Mouse (Mus musculus) urinary bladder, adult 2 months (tissue): ENCODE data around the gene Il4. TPM values are rescaled to one million over a fixed set of nuclear protein-coding genes. Genes with fewer than 3 reads are reported as not detected.
"Not testable (repeated sequence)": the region's sequence is repeated elsewhere in the genome, so short reads cannot be mapped to it uniquely, and the experiment has no call there.

Experiments
- DNase-seq: peaks from one replicate; pipeline ENCODE4 v3.0.0; 2022; ENCODE audit warnings: low spot score
- polyA plus RNA-seq: library from polyadenylated mRNA; depleted of rRNA; stranded (reverse); fragments of >200 nt; gene quantifications from 2 replicates; pipeline ENCODE4 v1.2.3, GENCODE M21; 2012; rRNA removed

Gene Il4
- polyA plus RNA-seq, 1 experiment, result 0.19 TPM

DNA sequence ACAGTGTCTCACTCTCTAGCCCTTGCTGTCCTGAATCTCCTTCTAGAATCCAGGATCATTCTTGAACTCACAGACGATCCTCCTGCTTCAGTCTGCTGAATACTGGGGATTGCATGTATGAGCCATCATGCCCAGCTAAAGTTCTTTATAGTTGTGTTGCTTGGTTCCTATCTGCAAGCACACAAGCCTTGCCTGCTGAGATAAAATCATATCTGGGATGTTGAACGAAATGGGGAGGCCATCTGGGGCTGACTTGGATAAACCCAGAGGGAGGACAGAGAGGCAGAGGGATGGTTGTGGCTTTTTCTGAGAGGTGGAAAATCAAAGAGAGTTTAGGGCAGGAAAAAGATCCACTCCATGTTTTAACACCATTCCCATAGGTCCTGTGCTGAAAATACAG, 56.5 kb downstream of the Il4 start:
- DNase-seq, result no peak

DNA sequence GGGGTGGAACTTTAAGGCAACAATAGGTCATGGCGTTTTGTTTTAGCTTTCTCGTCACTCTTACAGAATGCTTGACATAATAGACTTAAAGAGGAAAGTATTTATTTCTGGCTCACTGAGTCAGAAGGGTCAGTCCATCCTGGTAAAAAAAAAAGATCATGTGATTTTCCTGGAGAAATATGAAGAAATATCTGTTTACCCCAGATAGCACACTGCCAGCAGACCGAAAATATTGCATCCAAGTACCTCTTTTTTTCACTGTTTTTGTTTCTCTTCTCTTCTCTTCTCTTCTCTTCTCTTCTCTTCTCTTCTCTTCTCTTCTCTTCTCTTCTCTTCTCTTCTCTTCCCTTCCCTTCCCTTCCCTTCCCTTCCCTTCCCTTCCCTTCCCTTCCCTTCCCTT, 58.5 kb downstream of the Il4 start:
- DNase-seq, result not testable (repeated sequence)

DNA sequence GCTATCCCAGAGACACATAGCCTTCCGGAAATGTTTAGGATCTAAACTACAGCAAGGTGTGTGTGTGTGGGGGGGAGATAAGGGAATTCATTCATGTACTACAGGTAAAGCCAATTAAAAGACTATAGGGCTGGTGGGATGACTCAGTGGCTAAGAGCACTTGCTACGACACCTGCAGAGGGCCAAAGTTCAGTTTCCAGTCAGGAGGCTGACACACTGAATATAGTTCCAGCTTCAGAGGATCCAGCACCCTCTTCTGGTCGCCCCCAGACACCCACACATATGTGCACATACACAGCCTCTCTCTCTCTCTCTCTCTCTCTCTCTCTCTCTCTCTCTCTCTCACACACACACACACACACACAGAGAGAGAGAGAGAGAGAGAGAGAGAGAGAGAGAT, 60.5 kb downstream of the Il4 start:
- not testable (repeated sequence) for DNase-seq

DNA sequence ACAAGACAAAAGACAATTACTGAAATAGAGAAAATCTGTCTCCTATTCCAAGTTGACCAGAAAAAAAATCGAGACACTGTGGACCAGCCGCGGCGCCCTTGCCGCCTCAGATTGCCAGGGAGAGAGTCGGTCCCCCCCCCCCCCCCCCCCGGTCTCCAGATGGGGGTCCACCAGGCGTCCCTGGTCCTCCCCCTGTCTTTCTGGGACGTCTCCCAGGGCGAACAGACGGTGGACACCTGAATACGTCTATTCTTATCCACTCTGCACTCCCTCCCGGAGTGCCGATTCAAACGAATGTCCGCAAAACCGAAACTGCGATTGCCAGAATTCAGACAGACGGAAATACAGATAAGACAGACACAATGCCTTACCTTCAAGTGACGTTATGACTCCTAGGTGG, 61.9 kb downstream of the Il4 start:
- not testable (repeated sequence) for DNase-seq

Other genes with a start within 250 kb of the Il4 start
- not detected in 2 replicates for gene Leap2, start 195.5 kb downstream of the Il4 start, polyA plus RNA-seq
- gene Uqcrq, start 187.8 kb downstream of the Il4 start, polyA plus RNA-seq, result 266 and 310 TPM in 2 replicates
- 0.88 and 1.2 TPM in 2 replicates for gene Gdf9, start 187.6 kb downstream of the Il4 start, polyA plus RNA-seq
- gene Gm10447, start 161.6 kb downstream of the Il4 start, polyA plus RNA-seq, result 1.8 and 2.9 TPM in 2 replicates
- 12.1 and 12.9 TPM in 2 replicates for gene Shroom1, start 161.5 kb downstream of the Il4 start, polyA plus RNA-seq
- not detected in 2 replicates for gene Gm9837, start 148.2 kb downstream of the Il4 start, polyA plus RNA-seq
- 0.11 and 0.15 TPM in 2 replicates for gene Gm9945, start 138.5 kb downstream of the Il4 start, polyA plus RNA-seq
- 6.5 and 7.4 TPM in 2 replicates for gene Sowaha, start 138.4 kb downstream of the Il4 start, polyA plus RNA-seq
- 63.8 and 64.4 TPM in 2 replicates for gene Sept8, start 99.4 kb downstream of the Il4 start, polyA plus RNA-seq
- 14.3 and 16.1 TPM in 2 replicates for gene Kif3a, start 51.3 kb downstream of the Il4 start, polyA plus RNA-seq
- not detected in 2 replicates for gene Il13, start 16.0 kb upstream of the Il4 start, polyA plus RNA-seq
- gene Rad50, start 88.7 kb upstream of the Il4 start, polyA plus RNA-seq, result 10.2 and 13.9 TPM in 2 replicates
- 0.12 and 0.21 TPM in 2 replicates for gene Il5, start 102.1 kb upstream of the Il4 start, polyA plus RNA-seq
- gene Irf1, start 151.3 kb upstream of the Il4 start, polyA plus RNA-seq, result 71.6 and 89.5 TPM in 2 replicates
- 1.8 and 2.3 TPM in 2 replicates for gene Gm17334, start 154.5 kb upstream of the Il4 start, polyA plus RNA-seq
- gene Gm12216, start 240.6 kb upstream of the Il4 start, polyA plus RNA-seq, result 16.5 and 17.0 TPM in 2 replicates